Mouse (Mus musculus): ENCODE results near the gene Gm4881.
A peak's percentile ranks its signal among the peaks of the same experiment; 100 is the strongest.

The Gm4881 gene

GRCm38 (mm10) chr7:24944257-24944950 is at the start of gene Gm4881:
Gm4881 (minus strand) TSS chr7:24944494.
- DNase-seq (ENCODE audit: low spot score in 2 of 2) = no peak

GRCm38 (mm10) chr7:24993081-24993480 is 48.8 kb upstream of the Gm4881 start:
- peak in 1 of 2 experiments; percentile 68 for DNase-seq (ENCODE audit: low spot score in 2 of 2)

GRCm38 (mm10) chr7:24990478-24990877 is 46.2 kb upstream of the Gm4881 start:
- no peak for DNase-seq (ENCODE audit: low spot score in 2 of 2)

- DNase-seq (ENCODE audit: low spot score in 2 of 2) = no peak
Measured at GRCm38 (mm10) chr7:24987941-24988340, 43.6 kb upstream of the Gm4881 start.

GRCm38 (mm10) chr7:24985799-24986198 is 41.5 kb upstream of the Gm4881 start:
- no peak for DNase-seq (ENCODE audit: low spot score in 2 of 2)

- no peak for DNase-seq (ENCODE audit: low spot score in 2 of 2)
Measured at GRCm38 (mm10) chr7:24984307-24984706, 40.0 kb upstream of the Gm4881 start.

GRCm38 (mm10) chr7:24983396-24983795 is 39.1 kb upstream of the Gm4881 start:
- DNase-seq (ENCODE audit: low spot score in 2 of 2) = no peak

GRCm38 (mm10) chr7:24980439-24980838 is 36.1 kb upstream of the Gm4881 start:
- peak in 1 of 2 experiments; percentile 5 for DNase-seq (ENCODE audit: low spot score in 2 of 2)

- DNase-seq (ENCODE audit: low spot score in 2 of 2) = no peak
Measured at GRCm38 (mm10) chr7:24978781-24979180, 34.5 kb upstream of the Gm4881 start.

GRCm38 (mm10) chr7:24974893-24975595 is 30.8 kb upstream of the Gm4881 start:
- DNase-seq (ENCODE audit: low spot score in 2 of 2) = no peak

- DNase-seq (ENCODE audit: low spot score in 2 of 2) = no peak
Measured at GRCm38 (mm10) chr7:24973902-24974301, 29.6 kb upstream of the Gm4881 start.

- DNase-seq (ENCODE audit: low spot score in 2 of 2) = no peak
Measured at GRCm38 (mm10) chr7:24973208-24973607, 28.9 kb upstream of the Gm4881 start.

GRCm38 (mm10) chr7:24971972-24972893 is 27.9 kb upstream of the Gm4881 start, which contains the start of gene Rabac1:
Rabac1 (minus strand) TSS chr7:24972754.
- DNase-seq (ENCODE audit: low spot score in 2 of 2) = peak; percentile 92 to 96

GRCm38 (mm10) chr7:24971261-24971971 is 27.1 kb upstream of the Gm4881 start:
- DNase-seq (ENCODE audit: low spot score in 2 of 2) = no peak

- DNase-seq (ENCODE audit: low spot score in 2 of 2) = no peak
Measured at GRCm38 (mm10) chr7:24970341-24970740, 26.0 kb upstream of the Gm4881 start.

- no peak for DNase-seq (ENCODE audit: low spot score in 2 of 2)
Measured at GRCm38 (mm10) chr7:24969805-24970204, 25.5 kb upstream of the Gm4881 start.

GRCm38 (mm10) chr7:24968463-24968862 is 24.2 kb upstream of the Gm4881 start:
- DNase-seq (ENCODE audit: low spot score in 2 of 2) = no peak

- DNase-seq (ENCODE audit: low spot score in 2 of 2) = no peak
Measured at GRCm38 (mm10) chr7:24967966-24968365, 23.7 kb upstream of the Gm4881 start.

- peak in 1 of 2 experiments; percentile 87 for DNase-seq (ENCODE audit: low spot score in 2 of 2)
Measured at GRCm38 (mm10) chr7:24964897-24965535, 20.7 kb upstream of the Gm4881 start.

GRCm38 (mm10) chr7:24964288-24964687 is 20.0 kb upstream of the Gm4881 start:
- DNase-seq (ENCODE audit: low spot score in 2 of 2) = no peak

GRCm38 (mm10) chr7:24955226-24955625 is 10.9 kb upstream of the Gm4881 start:
- no peak for DNase-seq (ENCODE audit: low spot score in 2 of 2)

All from left cerebral cortex, adult 9 months (tissue).